Mouse (Mus musculus) small intestine, adult 2 months (tissue): ENCODE data around the gene Kctd3. TPM values are rescaled to one million over a fixed set of nuclear protein-coding genes. Genes with fewer than 3 reads are reported as not detected.
"Not testable (repeated sequence)": the region's sequence is repeated elsewhere in the genome, so short reads cannot be mapped to it uniquely, and the experiment has no call there.

Experiments
- H3K27ac ChIP-seq: fragments of 200-500 bp; 2 replicates; pipeline ENCODE4 v1.5.1; 2012; ENCODE audit warnings: low read depth, low read length, control low read depth, inconsistent platforms; ENCODE audit not compliant: insufficient read depth
- H3K27me3 ChIP-seq: fragments of 200-500 bp; 2 replicates; pipeline ENCODE4 v1.6.1; 2012; ENCODE audit warnings: mild to moderate bottlenecking, moderate library complexity, low read length, inconsistent platforms; ENCODE audit not compliant: control insufficient read depth, insufficient read depth
- H3K36me3 ChIP-seq: fragments of 200-500 bp; 2 replicates; pipeline ENCODE4 v1.6.1; 2012; ENCODE audit warnings: mild to moderate bottlenecking, low read length, control low read depth, inconsistent platforms; ENCODE audit not compliant: control insufficient read depth, insufficient read depth
- H3K4me1 ChIP-seq: fragments of 200-500 bp; 2 replicates; pipeline ENCODE4 v1.6.1; 2012; ENCODE audit warnings: low read length, inconsistent platforms, mixed read lengths; ENCODE audit not compliant: control insufficient read depth, insufficient read depth, insufficient read length
- H3K4me3 ChIP-seq: fragments of 200-500 bp; 2 replicates; pipeline ENCODE4 v1.5.1; 2012; ENCODE audit warnings: low read depth, mild to moderate bottlenecking, control low read depth, inconsistent platforms, low read length, moderate library complexity
- CTCF ChIP-seq: fragments of 200-500 bp; IDR thresholded peaks from 2 replicates; pipeline ENCODE4 v1.5.1; 2012; ENCODE audit warnings: low read depth, mild to moderate bottlenecking, control low read depth, inconsistent platforms, low read length, moderate library complexity, mixed read lengths; ENCODE audit not compliant: insufficient replicate concordance, insufficient read length; ENCODE audit errors: extremely low read depth
- POLR2A ChIP-seq: fragments of 200-500 bp; IDR thresholded peaks from 2 replicates; pipeline ENCODE4 v1.6.1; 2012; ENCODE audit warnings: low read depth, mild to moderate bottlenecking, control low read depth, inconsistent platforms, low read length, moderate library complexity
- WGBS: fragments of 180-500 bp; shearing (Covaris S2); methylation state at CpG from one replicate; pipeline ENCODE4 v1.1.7; 2018; 5-methylcytosine and 5-hydroxymethylcytosine counted together
- polyA plus RNA-seq: library from polyadenylated mRNA; depleted of rRNA; stranded (reverse); fragments of >200 nt; gene quantifications from 2 replicates; pipeline ENCODE4 v1.2.3, GENCODE M21; 2012

Gene Kctd3
- polyA plus RNA-seq, 1 experiment = 30.6 TPM

DNA sequence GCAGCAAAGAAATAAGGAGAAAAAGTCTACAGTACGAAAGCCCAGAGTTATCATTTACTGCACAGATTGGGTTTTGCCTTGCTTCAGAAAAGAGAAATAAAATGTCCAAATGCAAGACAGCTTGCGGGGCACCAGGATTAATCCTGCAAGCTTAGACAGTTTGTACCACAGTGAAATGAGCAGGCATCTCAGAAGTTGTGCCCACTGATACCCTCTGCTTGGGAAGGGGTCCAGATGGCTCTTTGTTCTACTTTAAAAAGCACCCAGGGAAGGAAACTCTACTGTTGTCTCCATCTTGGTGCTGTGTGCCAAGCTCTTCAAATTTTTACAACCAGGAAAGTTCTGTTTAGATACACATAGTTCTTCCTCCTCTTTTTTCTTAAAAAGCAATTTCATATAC, 40.7 kb upstream of the Kctd3 start:
- TF ChIP-seq CTCF (no peak), POLR2A (no peak)
- Histone ChIP-seq H3K4me1 (no peaks in the 10 kb centered on the region), H3K27me3 (no peaks in the 10 kb centered on the region; the same call in 1 of the 2 replicates), H3K36me3 (no peaks in the 10 kb centered on the region), H3K27ac (no peak overlapping the region), H3K4me3 (no peak overlapping the region)
- 94% methylated on average over 2 of the region's 2 CpGs for WGBS

DNA sequence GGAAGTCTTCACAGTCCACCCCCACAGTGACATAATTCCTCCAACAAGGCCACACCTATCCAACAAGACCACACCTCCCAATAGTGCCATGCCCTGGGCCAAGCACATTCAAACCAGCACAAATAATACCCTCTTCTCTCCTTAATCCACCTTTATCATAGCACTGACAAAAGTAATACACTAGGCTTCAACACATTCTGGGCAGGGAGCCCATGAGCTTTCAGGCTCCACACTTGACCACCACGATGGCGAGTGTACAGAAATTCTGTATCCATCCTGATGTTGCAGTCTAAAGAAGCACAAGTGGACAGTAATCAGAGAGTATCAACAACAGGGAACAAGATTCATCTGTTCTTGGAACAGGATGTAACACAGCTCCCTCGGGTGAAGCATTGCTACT, 40.3 kb upstream of the Kctd3 start:
- TF ChIP-seq POLR2A (no peak), CTCF (no peak)

DNA sequence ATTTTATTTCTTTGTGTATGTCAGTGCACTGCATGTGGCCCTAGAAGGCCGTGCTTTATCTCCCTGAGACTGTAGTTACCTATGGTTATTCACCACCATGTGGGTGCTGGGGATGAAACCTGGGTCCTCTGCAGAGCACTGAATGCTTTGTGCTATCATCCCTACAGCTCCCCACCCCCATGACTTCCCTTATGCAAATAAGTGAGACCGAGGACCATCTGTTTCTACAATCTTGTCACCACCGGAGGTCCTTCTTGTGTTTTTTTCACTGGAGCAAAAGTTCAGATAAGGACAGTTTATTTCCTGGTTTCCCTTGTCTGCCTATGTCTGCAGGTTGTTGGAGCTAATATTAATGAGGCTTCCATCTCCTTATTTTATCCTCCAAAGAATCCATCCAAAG, 39.2 kb upstream of the Kctd3 start:
- WGBS = 48% methylated on average over 3 of the region's 3 CpGs

More for the DNA sequence above, 40.3 kb upstream of the Kctd3 start:
- 71% methylated on average over 3 of the region's 3 CpGs for WGBS
- Histone ChIP-seq H3K27me3 (no peaks in the 10 kb centered on the region; the same call in 1 of the 2 replicates), H3K4me1 (no peaks in the 10 kb centered on the region), H3K36me3 (no peaks in the 10 kb centered on the region), H3K27ac (no peak overlapping the region), H3K4me3 (no peak overlapping the region)

DNA sequence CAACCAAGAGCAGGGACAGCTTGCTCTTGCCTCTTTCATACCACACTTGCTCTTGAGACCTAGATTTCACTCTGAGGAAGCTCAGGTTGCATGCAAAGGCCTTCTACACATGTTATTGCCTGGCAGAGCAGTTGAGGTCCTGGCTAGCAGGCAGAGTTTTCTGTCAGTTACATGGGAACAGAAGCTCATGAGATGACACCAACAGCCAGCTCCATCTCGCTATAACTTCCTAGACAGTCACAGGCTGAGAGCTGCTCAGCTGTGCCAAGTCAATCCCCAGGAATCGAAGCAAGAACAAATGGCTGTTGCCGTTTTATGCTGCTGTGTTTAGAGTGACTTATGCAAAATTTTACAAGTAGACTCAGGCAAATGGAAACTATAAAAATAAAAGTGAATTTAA, 38.7 kb upstream of the Kctd3 start:
- no peaks in the 10 kb centered on the region for H3K36me3 ChIP-seq
- no peaks in the 10 kb centered on the region; the same call in 1 of the 2 replicates for H3K27me3 ChIP-seq
- TF ChIP-seq CTCF = no peak
- TF ChIP-seq POLR2A = no peak
- WGBS = 85% methylated on average over 3 of the region's 3 CpGs
- H3K27ac ChIP-seq = no peak overlapping the region
- H3K4me1 ChIP-seq = no peaks in the 10 kb centered on the region
- H3K4me3 ChIP-seq = no peak overlapping the region

More for the DNA sequence above, 39.2 kb upstream of the Kctd3 start:
- Histone ChIP-seq H3K4me3 (no peak overlapping the region), H3K4me1 (no peaks in the 10 kb centered on the region), H3K36me3 (no peaks in the 10 kb centered on the region), H3K27ac (no peak overlapping the region), H3K27me3 (no peaks in the 10 kb centered on the region; the same call in 1 of the 2 replicates)
- TF ChIP-seq CTCF (no peak), POLR2A (no peak)

- Histone ChIP-seq H3K4me3 (no peak overlapping the region), H3K27me3 (no peaks in the 10 kb centered on the region; the same call in 1 of the 2 replicates), H3K4me1 (no peaks in the 10 kb centered on the region), H3K27ac (no peak overlapping the region), H3K36me3 (no peaks in the 10 kb centered on the region)
- 67% methylated on average over 12 of the region's 12 CpGs for WGBS
- TF ChIP-seq CTCF (no peak), POLR2A (no peak)
Observed at GRCm38 (mm10) chr1:189041261-189041660, 33.6 kb upstream of the Kctd3 start.

- Histone ChIP-seq H3K4me3 (no peak overlapping the region), H3K36me3 (no peaks in the 10 kb centered on the region), H3K27me3 (no peaks in the 10 kb centered on the region), H3K27ac (no peak overlapping the region), H3K4me1 (no peaks in the 10 kb centered on the region)
- TF ChIP-seq POLR2A = no peak
- WGBS = 89% methylated on average over 5 of the region's 5 CpGs
Observed at GRCm38 (mm10) chr1:189039348-189039747, 31.7 kb upstream of the Kctd3 start.

DNA sequence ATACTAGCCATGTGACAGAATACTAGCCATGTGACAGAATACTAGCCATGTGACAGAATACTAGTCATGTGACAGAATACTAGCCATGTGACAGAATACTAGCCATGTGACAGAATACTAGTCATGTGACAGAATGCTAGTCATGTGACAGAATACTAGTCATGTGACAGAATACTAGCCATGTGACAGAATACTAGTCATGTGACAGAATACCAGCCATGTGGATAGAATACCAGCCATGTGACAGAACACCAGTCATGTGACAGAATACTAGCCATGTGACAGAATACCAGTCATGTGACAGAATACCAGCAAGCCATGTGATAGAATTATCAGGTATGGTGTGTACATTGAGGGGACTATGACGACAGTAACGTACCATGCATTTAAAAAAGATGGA, 25.2 kb upstream of the Kctd3 start:
- H3K27ac ChIP-seq, H3K4me1 ChIP-seq, H3K27me3 ChIP-seq, H3K4me3 ChIP-seq, H3K36me3 ChIP-seq: not testable (repeated sequence)
- 92% methylated on average over 2 of the region's 2 CpGs for WGBS

DNA sequence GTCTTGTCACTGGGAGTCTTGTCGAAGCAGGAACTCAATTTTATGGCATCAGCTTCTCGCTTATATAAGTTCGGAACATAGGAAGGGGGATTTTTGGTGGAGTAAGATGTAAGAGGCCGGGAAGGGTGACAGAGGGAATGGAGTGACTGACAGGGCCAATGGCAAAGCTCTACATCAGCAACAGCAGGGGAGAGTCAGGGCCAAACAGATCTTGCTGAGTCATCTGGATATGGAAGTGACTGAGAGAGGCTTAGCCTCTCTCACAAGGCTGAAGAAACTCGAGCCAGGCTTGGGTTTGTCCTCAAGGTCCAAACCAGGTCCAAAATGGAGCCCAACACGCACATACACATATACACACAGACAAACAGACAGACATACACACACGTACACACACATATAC, 23.3 kb upstream of the Kctd3 start:
- no peaks in the 10 kb centered on the region for H3K4me1 ChIP-seq
- no peaks in the 10 kb centered on the region for H3K27me3 ChIP-seq
- no peak overlapping the region for H3K27ac ChIP-seq
- TF ChIP-seq CTCF = no peak
- no peak for TF ChIP-seq POLR2A
- 78% methylated on average over 7 of the region's 7 CpGs for WGBS
- H3K36me3 ChIP-seq = no peaks in the 10 kb centered on the region
- H3K4me3 ChIP-seq = no peak overlapping the region
